Mouse (Mus musculus): ENCODE measurements around the gene Gfer. TPM values are rescaled to one million over a fixed set of nuclear protein-coding genes. Genes with fewer than 3 reads are reported as not detected.
"Not testable (repeated sequence)": the region's sequence is repeated elsewhere in the genome, so short reads cannot be mapped to it uniquely, and the experiment has no call there.

The Gfer gene
- polyA plus RNA-seq, 1 experiment from 2014 or later, result 49.4 TPM

DNA sequence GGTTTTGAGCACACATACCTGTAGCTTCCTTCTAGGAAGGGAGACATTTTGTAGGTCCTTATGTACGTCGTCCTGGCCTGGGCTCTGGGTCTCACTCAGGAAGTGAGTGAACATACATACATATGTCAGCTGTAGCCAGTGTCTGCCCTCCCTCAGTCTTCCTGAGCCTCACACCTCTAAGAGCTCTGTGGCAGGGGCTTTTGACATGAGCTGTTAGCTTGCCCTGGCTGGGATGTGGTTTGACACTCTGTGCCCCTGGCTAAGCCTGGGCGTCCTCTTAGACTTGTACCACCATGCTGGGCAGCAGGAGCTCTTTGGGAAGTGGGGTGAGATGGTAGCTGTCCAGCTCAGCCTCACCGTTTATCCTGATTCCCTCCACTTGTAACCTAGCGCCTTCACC, 24.6 kb downstream of the Gfer start:
- H3K9me3 ChIP-seq, result no peaks in the 10 kb centered on the region
- 62% methylated on average over 5 of the region's 5 CpGs for WGBS
- DNase-seq (ENCODE audit: low spot score), result no peak
- H3K27ac ChIP-seq, result peak overlapping the region; percentile 9; the same call in 1 of the 2 replicates
- no peaks in the 10 kb centered on the region for H3K27me3 ChIP-seq (ENCODE audit: insufficient read depth, poor library complexity, severe bottlenecking)
- peaks cover 57% of the 10 kb centered on the region for H3K4me1 ChIP-seq
- H3K36me3 ChIP-seq, result peaks cover under 1% of the 10 kb centered on the region; the same call in 1 of the 2 replicates
- H3K4me3 ChIP-seq, result peak overlapping the region; percentile 99; the same call in 1 of the 2 replicates

DNA sequence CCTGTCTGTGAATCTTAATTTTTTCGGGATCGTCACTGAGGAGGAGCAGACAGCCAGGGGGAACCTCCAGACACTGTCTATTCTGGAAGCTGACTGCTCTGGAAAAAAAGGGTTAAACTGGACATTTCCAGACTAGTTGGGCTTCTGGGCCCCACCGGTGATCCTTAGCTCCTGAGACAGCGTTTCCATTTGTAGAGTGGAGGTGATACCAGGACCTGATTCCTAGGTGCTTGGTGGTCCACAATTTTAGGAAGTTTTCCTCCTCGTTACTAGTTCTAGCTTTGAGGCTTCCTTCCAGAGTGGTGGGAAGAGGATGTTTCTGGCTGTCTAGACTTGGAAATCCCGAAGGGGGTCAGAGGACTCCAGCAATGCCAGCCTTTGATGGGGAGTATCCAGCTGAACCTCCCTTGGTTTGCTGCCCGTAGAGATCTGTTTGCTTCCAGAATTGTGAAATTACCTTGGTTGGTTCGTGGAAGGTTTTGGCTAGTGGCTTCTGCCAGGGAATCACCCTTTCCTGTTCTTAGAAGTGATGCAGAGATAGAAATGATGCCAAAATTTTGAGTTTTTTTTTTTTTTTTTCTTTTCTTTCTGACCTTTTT, 25.6 kb downstream of the Gfer start:
- 12% methylated on average over 8 of the region's 8 CpGs for WGBS
- H3K27ac ChIP-seq, result peak overlapping the region; percentile 97
- DNase-seq (ENCODE audit: low spot score), result no peak
- H3K36me3 ChIP-seq, result no peaks in the 10 kb centered on the region
- H3K27me3 ChIP-seq (ENCODE audit: insufficient read depth, poor library complexity, severe bottlenecking), result no peaks in the 10 kb centered on the region
- H3K4me3 ChIP-seq, result peak overlapping the region; percentile 99
- peaks cover 49% of the 10 kb centered on the region for H3K4me1 ChIP-seq
- H3K9me3 ChIP-seq, result no peaks in the 10 kb centered on the region

DNA sequence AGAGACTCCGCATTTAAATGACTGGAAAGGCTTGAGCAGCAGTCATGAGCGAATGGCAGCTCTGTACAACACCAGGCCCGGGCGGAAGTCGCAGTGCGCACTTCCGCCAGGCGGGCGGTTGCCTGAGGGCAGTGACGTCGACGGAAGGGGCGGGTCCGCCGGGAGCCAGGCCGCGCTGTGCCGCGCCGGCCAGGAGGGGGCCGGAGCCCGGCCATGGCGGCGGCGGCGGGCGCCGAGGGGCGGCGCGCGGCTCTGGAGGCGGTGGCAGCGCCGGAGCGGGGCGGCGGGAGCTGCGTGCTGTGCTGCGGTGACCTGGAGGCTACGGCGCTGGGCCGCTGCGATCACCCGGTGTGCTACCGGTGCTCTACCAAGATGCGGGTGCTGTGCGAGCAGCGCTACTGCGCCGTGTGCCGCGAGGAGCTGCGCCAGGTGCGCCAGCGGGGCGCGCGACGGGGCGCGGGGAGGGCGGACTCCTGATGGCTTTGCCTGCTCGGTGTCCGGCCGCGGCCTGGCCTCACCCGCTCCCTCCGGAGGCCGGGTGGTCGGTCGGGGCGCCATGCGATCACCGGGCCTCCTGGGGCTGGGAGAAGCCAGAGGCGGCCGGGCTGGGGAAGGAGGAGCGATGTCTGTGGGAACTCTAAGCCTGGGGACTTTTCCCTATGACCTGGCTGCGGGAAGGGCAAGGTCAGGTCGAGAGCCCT, 26.3 kb downstream of the Gfer start, which contains the start of gene Zfp598:
Gene Zfp598, plus strand, starts transcription at position 143 of the 701 bp plus-strand sequence.
- peaks cover 48% of the 10 kb centered on the region for H3K4me1 ChIP-seq
- no peaks in the 10 kb centered on the region for H3K9me3 ChIP-seq
- H3K36me3 ChIP-seq, result no peaks in the 10 kb centered on the region
- no peaks in the 10 kb centered on the region for H3K27me3 ChIP-seq (ENCODE audit: insufficient read depth, poor library complexity, severe bottlenecking)
- H3K4me3 ChIP-seq, result peak within 1 kb of the TSS; percentile 99
- peak; percentile 95 for DNase-seq (ENCODE audit: low spot score)
- WGBS, result under 1% methylated on average over 78 of the region's 80 CpGs
- H3K27ac ChIP-seq, result peak within 1 kb of the TSS; percentile 97

DNA sequence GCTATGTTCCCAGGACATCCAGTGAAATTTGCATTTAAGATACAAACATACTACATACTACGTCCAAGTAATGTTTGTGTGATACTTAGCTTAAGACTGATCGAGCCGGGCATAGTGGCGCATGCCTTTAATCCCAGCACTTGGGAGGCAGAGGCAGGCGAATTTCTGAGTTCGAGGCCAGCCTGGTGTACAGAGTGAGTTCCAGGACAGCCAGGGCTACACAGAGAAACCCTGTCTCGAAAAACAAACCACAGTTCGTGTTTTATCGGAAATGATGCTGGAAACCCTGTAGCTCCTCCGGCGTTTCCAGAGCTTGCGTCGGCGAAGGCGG, 26.8 kb downstream of the Gfer start:
- WGBS, result 11% methylated on average over 15 of the region's 15 CpGs
- H3K4me3 ChIP-seq, result peak overlapping the region; percentile 99
- H3K36me3 ChIP-seq; DNase-seq (ENCODE audit: low spot score); H3K9me3 ChIP-seq; H3K27me3 ChIP-seq (ENCODE audit: insufficient read depth, poor library complexity, severe bottlenecking): not testable (repeated sequence)
- H3K4me1 ChIP-seq, result peaks cover 43% of the 10 kb centered on the region
- H3K27ac ChIP-seq, result peak overlapping the region; percentile 97

DNA sequence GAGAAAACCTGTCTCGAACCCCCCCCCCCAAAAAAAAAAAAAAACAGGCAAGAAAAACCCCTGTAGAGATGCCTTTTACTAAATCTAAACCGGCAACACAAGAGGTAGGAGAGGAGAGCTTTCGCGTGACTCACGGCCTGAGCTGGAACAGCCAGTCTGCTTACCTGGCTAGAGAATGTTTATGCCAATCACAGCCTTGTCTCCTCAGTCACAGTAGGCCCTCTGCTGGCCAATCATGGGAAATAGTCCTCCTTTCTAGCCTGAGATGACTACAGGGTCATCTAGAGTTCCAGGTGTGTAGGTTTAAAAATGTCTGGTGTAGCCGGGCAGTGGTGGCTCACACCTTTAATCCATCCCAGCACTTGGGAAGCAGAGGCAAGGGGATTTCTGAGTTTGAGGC, 28.5 kb downstream of the Gfer start:
- H3K4me1 ChIP-seq, result peaks cover 32% of the 10 kb centered on the region
- H3K27me3 ChIP-seq (ENCODE audit: insufficient read depth, poor library complexity, severe bottlenecking), result peaks cover 1% of the 10 kb centered on the region; the same call in 1 of the 2 replicates
- no peaks in the 10 kb centered on the region for H3K9me3 ChIP-seq
- no peak overlapping the region for H3K27ac ChIP-seq
- no peaks in the 10 kb centered on the region for H3K36me3 ChIP-seq
- DNase-seq (ENCODE audit: low spot score), result peak; percentile 87
- H3K4me3 ChIP-seq, result no peak overlapping the region
- WGBS, result 29% methylated on average over 6 of the region's 6 CpGs

DNA sequence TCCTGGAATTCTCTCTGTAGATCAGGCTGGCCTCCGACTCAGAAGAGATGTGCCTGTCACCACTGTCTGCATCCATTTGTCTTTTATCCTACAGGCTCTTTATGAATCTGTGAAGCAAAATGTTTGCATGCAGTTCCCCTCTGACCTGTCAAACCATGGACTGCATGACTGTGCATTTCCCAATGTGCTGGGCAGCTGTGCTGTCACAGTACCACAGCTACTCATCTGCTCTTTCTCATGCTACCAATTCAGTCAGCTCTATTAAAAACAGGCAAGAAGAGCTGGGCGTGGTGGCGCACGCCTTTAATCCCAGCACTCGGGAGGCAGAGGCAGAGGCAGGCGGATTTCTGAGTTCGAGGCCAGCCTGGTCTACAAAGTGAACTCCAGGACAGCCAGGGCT, 28.9 kb downstream of the Gfer start:
- DNase-seq (ENCODE audit: low spot score); H3K27ac ChIP-seq; H3K4me3 ChIP-seq; H3K36me3 ChIP-seq; H3K9me3 ChIP-seq; H3K27me3 ChIP-seq (ENCODE audit: insufficient read depth, poor library complexity, severe bottlenecking): not testable (repeated sequence)
- H3K4me1 ChIP-seq, result peaks cover 28% of the 10 kb centered on the region
- WGBS, result 53% methylated on average over 7 of the region's 7 CpGs

DNA sequence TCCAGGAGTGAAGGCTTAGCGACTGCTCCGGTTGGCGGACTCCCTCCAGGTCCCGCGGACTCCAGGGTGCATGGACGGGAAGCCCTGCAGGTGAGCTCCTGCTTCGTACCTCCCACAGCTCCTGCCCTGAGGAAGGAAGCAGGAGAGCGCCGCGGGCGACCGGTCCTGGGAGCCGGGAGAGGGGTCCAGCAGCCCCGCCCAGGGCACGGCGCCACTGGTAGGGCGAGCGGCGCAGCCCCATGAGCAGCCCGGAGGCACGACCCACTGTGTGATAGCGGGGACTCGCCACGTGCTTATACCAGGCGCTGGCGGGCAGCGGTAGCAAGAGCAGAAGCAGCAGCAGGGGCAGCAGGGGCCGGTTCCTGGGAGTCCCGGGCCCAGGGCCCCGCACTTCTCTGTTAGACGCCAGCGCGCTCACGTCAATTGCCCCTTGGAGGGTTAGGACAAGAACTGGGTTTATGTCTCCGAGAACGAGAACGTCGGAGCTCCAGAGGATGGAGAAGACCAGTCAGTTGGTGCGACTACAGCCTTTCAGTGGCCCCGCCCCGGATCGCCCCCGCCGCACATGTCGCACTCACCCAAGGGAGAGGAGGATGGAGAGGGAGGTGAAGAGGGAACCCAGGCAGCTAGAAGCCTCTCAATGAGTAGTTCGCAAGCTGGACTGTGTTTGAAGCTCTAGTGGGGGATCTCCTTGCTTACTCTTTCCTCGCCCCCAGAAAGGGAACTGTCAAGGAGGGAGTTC, 37.8 kb downstream of the Gfer start, which contains the start of gene Npw:
Gene Npw, minus strand, starts transcription at position 441 of the 742 bp plus-strand sequence.
- Histone ChIP-seq H3K9me3 (no peaks in the 10 kb centered on the region), H3K36me3 (no peaks in the 10 kb centered on the region), H3K27ac (peak within 1 kb of the TSS; percentile 67; the same call in 1 of the 2 replicates), H3K27me3 (ENCODE audit: insufficient read depth, poor library complexity, severe bottlenecking) (peaks cover 79% of the 10 kb centered on the region), H3K4me3 (peak within 1 kb of the TSS; percentile 64), H3K4me1 (peaks cover 17% of the 10 kb centered on the region)
- no peak for DNase-seq (ENCODE audit: low spot score)
- 1% methylated on average over 47 of the region's 47 CpGs for WGBS

DNA sequence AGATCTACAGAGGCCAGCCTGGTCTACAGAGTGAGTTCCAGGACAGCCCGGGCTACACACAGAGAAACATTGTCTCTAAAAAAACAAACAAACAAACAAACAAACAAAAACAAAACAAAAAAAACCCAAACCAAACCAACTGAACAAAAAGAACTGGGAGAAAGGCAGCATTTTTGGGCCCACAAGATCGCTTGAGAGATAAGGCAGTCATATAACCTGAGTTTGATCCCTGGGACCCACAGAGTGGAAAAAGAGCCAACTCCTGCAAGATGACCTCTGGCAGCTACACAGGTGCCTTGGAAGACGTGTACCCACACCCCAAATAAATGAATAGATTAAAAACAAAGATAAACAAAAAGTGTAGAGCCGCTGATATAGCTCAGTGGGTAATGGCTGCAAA, 41.0 kb downstream of the Gfer start:
- Histone ChIP-seq H3K27me3 (ENCODE audit: insufficient read depth, poor library complexity, severe bottlenecking) (peaks cover 87% of the 10 kb centered on the region), H3K27ac (no peak overlapping the region), H3K9me3 (no peaks in the 10 kb centered on the region), H3K36me3 (no peaks in the 10 kb centered on the region), H3K4me1 (peaks cover 28% of the 10 kb centered on the region), H3K4me3 (no peak overlapping the region)
- 77% methylated on average over 4 of the region's 4 CpGs for WGBS
- no peak for DNase-seq (ENCODE audit: low spot score)

DNA sequence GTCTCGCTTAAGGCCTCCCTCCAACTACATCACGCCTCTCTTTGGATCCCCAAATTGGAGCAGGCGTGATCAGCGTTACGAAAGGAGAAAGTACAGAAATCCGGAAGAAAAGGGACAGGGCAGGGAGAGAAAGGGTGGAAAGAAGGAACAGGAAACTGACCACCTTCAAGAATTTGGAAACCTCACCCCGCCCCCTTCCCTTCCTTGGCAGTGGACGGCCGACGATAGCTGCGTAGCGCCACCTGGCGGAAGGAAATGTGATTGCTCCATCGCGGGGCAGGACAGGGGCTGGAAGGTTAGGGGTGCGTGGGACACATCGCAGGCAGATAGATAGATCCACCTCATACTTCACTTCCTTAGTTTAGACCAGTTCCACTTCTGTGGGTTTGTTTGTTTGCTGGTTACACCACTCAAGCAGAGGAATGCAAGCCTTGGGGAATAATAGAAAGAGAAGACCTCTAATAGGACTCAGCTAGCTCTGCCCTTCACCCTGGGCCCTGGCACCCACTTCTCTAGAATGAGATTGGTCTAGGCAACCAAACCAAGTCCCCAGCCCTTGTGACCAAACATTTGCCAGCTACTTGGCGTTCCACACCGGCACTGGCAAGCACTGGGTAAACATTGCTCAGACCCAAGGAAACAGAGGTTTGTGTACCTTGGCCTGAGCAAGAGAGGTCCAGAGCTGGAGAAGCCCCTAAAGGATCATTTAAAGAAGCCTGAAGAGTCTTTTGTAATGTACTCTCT, 41.8 kb downstream of the Gfer start:
- Histone ChIP-seq H3K4me1 (peaks cover 36% of the 10 kb centered on the region), H3K36me3 (no peaks in the 10 kb centered on the region), H3K4me3 (peak overlapping the region; percentile 48), H3K27me3 (ENCODE audit: insufficient read depth, poor library complexity, severe bottlenecking) (peaks cover 85% of the 10 kb centered on the region), H3K9me3 (no peaks in the 10 kb centered on the region), H3K27ac (peak overlapping the region; percentile 74)
- peak; percentile 92 for DNase-seq (ENCODE audit: low spot score)
- 5% methylated on average over 19 of the region's 19 CpGs for WGBS

DNA sequence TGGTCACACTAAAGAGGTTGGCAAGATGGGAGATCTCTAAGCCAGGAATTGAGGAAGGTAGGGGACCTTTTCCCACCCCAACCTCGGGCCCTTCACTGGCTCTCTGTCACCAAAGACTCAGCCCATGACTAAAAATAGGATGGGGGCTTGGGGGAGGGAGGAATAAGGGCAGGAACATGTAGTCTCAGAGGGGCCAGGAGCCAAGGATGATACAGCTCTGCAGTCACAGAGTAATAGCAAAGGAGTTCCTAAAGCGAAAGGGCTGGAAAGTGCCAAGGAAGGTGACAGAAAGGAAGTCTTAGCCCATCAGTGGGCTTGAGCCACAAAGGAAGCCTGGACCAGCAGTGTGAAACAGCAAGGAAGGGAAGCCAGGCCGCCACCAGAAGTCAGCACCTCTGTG, 44.1 kb downstream of the Gfer start:
- 57% methylated on average over 3 of the region's 3 CpGs for WGBS
- H3K27ac ChIP-seq, result no peak overlapping the region
- no peaks in the 10 kb centered on the region for H3K36me3 ChIP-seq
- H3K27me3 ChIP-seq (ENCODE audit: insufficient read depth, poor library complexity, severe bottlenecking), result peaks cover 85% of the 10 kb centered on the region
- no peak overlapping the region for H3K4me3 ChIP-seq
- H3K9me3 ChIP-seq, result no peaks in the 10 kb centered on the region
- H3K4me1 ChIP-seq, result peaks cover 37% of the 10 kb centered on the region
- no peak for DNase-seq (ENCODE audit: low spot score)

DNA sequence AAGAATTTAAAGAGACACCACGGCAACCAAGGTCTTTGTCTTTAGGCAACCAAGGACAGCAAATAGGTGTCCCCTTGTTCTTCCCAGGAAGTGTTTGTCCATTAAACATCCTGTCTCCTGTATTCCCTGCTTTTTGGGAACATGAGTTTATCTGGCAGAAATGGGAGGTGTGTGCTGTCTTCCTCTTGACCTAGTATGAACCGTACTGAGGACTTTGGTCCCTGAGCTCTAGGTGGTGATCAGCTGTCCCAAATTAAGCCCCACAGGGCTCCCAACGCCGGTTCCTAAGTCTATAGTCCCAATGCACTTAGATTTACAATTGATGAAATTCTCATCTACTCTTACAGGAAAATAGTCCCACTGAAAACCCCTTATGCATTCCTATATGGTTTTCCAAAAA, 45.2 kb downstream of the Gfer start:
- 77% methylated on average over 4 of the region's 4 CpGs for WGBS
- H3K9me3 ChIP-seq, result no peaks in the 10 kb centered on the region
- peaks cover 43% of the 10 kb centered on the region for H3K4me1 ChIP-seq
- no peak for DNase-seq (ENCODE audit: low spot score)
- no peaks in the 10 kb centered on the region for H3K36me3 ChIP-seq
- H3K27me3 ChIP-seq (ENCODE audit: insufficient read depth, poor library complexity, severe bottlenecking), result peaks cover 82% of the 10 kb centered on the region
- H3K27ac ChIP-seq, result no peak overlapping the region
- H3K4me3 ChIP-seq, result peak overlapping the region; percentile 86

DNA sequence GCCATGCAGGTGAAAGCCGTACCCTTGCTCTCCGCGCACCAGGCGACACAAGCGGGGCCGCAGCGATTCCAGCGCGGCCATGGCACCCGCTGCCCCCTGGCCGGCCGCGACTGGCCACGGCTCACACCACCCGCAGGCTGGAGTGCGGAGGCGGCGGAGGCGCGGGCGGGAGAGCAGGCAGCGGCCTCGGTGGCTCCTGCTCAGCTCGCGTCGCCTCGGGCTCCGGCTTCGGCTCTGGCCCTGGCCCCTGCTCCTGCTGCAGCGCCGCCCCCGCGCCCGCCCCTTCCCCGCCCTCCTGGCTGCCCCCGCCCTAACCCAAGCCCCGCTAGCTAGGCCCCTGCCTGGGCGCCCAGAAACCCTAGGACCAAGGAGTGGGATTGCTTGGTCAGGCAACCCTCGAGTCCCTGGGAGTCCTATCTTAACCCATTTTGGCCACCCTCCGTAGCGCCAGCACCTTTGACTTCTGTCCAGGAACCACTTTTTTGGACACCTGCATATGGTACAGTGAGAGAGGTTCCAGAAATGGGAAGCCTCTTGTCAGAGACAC, 45.8 kb downstream of the Gfer start, which contains the start of gene Slc9a3r2:
Gene Slc9a3r2, minus strand, starts transcription at position 258 of the 547 bp plus-strand sequence.
- peak within 1 kb of the TSS; percentile 86 for H3K4me3 ChIP-seq
- no peaks in the 10 kb centered on the region for H3K9me3 ChIP-seq
- peaks cover 50% of the 10 kb centered on the region for H3K4me1 ChIP-seq
- under 1% methylated on average over 35 of the region's 41 CpGs for WGBS
- peaks cover 84% of the 10 kb centered on the region for H3K27me3 ChIP-seq (ENCODE audit: insufficient read depth, poor library complexity, severe bottlenecking)
- no peak for DNase-seq (ENCODE audit: low spot score)
- H3K36me3 ChIP-seq, result no peaks in the 10 kb centered on the region
- peak within 1 kb of the TSS; percentile 90 for H3K27ac ChIP-seq
